Mouse (Mus musculus) layer of hippocampus, postnatal 25 days (tissue): ENCODE data around the gene Pakap. TPM values are rescaled to one million over a fixed set of nuclear protein-coding genes. Genes with fewer than 3 reads are reported as not detected.

Experiments used
- DNase-seq, 2 experiments: peaks; one replicate each; pipeline ENCODE4 v3.0.0; 2022; ENCODE audit warnings: mixed read lengths in 2 of 2, low spot score in 1 of 2; ENCODE audit errors: extremely low spot score in 1 of 2
- total RNA-seq, 2 experiments: library from RNA; stranded (reverse); gene quantifications; 2 replicates each; pipeline ENCODE4 v1.2.3; 2021

The Pakap gene
- total RNA-seq, 2 experiments from 2014 or later = 23.4 to 28.3 TPM

DNA sequence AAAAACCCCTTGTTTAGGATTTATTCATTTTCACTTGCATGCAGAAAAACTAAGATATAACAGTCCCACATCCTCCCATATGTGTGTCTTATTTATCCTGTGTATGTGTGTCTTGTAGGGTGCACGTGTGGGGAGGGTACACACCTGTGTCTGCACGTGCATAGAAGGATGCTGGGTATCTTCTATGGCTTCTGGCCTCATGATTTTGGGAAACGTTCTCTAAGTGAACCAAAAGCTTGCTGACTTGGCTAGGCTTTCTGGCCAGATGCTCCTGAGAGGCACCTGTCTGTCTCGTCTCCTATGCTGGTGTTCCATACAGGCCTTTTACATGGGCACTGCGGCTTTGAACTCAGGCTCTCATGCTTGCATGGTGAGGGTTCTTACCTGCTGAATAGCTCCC lies 254.7 kb downstream of the Pakap start:
- no peak for DNase-seq

DNA sequence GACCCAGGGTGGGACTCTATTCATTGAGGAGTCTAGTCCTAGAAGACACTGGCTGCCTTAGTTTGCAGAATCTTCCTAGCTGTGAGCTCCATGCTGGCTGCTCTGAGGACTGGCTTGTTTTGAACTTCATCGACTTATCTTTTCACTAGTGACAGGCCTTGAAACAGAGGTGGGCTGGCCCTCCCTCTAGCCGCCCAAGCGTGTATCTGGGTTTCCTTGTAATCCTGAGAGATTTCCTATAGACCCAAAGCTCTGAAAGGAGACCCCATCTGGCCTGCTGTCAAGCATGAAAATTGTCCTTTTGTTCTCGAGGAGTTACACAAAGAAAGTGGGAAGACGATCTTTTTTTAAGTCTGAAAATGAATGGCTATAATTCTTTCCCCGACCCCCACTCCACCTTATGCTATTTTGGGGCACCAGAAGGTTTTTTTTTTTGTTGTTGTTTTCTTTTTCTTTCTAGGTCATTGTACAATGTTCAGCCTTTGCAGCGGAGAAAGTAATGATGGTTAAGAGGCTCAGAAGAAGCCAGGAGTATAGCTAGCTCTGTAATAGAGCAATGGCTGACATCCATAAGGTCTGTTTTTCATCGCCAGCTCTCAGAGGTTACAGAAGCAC lies 256.8 kb downstream of the Pakap start:
- DNase-seq = no peak

DNA sequence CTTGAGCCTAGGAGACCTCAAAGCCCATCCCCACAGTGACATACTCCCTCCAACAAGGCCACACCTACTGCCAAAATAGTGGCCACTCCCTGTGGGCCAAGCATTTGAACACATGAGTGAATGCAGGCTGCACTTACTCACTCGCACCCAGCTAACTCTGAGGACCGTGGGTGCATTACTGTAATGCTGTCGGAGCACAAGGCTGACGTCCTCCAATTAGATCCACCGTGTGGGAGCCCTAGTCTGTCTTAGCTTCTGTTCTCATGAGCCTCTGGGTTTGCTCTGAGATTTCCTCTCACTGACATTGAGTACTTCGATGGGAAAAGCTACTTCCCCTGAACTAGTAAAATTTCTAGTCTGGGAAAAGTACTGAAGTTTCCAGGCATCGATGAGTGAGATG lies 258.3 kb downstream of the Pakap start:
- DNase-seq = no peak

DNA sequence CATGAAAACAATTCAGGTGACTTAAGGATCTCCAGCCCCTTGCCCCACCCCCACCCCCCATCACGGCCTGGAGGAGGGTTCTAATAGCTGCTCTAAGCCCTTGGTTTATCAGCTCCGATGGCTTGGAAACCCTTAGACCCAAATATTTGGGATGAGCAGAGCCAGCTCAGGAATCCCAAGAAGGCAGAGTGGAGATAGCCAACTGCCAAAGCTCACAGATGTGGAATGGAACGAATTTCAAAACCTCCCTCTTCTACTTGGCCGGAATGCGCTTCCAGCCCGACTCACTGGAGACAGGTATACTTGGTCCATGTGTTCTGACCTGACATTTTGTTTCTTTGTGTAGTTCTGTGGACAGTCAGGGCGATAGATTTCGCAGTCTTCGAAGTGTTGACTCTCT lies 261.2 kb downstream of the Pakap start:
- no peak for DNase-seq

GRCm38 (mm10) chr4:57829740-57830139 lies 261.8 kb downstream of the Pakap start:
- no peak for DNase-seq

- DNase-seq = no peak
Observed at GRCm38 (mm10) chr4:57832318-57832717, 264.3 kb downstream of the Pakap start.

DNA sequence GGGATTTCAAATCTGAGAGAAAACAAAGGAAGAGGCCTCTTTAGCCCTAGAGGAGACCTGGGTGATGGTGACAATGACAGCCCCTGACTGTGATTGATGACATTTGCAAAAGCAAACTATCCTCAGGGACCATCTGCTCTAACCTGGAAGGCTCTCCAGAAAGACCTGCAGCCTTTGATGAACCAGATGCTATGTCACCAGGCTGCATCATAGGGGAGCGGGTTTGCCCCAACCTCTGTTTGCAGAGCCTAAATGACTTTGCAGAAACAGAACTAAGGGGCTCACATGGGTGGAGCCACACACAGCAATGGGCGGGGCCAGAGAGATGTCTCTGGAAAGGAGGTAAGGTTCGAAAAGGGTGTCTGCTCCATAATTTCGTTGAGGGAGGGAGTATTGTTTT lies 265.1 kb downstream of the Pakap start:
- DNase-seq = no peak

GRCm38 (mm10) chr4:57834141-57834540 lies 266.2 kb downstream of the Pakap start:
- no peak for DNase-seq

DNA sequence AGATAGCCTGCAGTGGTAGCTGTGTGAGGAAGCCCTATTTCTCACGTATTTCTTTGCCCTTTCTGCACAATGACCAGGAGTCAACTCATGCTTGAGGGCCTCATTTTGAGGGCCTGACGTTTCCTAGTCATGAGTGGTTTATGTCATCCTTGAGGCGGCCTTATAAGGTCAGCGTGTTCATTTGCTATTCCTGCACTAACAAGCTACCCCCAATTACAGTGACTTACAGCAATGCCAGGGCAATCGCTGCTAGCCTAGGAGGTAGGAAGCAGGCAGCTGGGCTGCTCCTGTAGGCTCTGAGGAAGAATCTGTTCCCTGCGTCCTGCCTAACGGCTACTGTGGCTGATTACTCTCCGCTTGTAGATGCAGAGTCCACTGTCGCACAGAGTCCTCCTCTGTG lies 269.1 kb downstream of the Pakap start:
- no peak for DNase-seq

DNA sequence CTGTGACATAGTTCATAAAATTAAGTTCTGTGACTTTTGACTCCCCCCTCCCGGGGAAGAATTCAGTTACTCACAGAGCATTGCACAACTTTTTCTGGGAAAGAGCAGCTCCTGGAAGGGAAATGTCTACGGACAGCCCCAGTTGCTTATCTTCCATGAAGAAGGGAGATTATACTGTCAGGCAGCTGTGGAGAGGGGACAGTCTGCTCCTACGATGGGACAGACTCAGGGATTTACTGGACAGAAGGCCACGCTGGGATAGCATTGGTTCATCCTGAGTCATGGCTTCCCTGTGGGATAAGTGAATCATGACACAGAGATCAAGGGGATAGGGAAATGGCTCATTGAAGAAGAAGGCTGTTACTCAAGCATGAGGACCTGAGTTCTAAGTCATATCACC lies 271.4 kb downstream of the Pakap start:
- DNase-seq = no peak

GRCm38 (mm10) chr4:57841911-57842310 lies 273.9 kb downstream of the Pakap start:
- no peak for DNase-seq

GRCm38 (mm10) chr4:57842472-57843305 lies 274.7 kb downstream of the Pakap start:
- no peak for DNase-seq

DNA sequence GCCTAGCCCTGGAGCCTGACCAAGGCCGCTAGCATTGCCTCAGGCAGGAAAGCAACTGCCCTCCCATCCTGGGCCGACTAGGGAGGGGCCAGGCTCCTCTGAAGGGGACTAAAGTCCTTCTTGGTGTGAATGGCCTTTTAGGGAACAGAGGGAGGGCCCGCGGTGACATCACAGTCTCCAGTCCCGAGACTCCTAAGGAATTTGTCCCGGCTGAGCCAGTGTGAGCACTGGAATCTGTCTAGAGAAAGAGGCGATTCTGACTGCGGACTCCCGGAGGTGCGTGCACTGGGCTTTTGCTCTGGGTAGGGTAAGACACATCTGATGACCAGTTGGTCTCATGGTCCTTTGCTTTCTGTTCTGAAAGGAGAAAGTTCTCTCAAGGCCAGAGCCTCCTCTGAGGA lies 277.1 kb downstream of the Pakap start:
- DNase-seq = no peak

- DNase-seq = no peak
Observed at GRCm38 (mm10) chr4:57845541-57846210, 277.7 kb downstream of the Pakap start.

- no peak for DNase-seq
Observed at GRCm38 (mm10) chr4:57846381-57846990, 278.5 kb downstream of the Pakap start.

DNA sequence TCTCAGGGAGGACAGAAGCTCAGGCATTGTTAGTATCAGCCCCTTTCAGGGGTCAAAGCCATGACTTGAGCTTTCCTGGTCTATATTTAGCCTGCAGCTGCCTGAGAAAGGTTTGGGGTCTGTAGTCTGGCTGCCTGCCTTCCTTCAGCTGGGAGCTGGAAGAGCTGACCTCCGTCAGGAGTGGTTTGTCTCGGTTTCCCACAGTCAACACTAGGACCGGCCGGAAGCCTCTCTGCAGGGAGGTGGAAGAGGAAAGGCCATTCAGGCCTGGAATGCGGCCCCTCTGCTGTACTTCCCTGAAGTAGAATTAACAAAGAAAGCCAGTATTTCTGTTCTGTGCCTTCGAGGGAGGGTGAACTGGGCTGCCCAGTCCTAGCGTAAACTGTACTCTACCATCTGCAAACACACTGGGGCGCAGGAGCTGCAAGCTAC lies 279.0 kb downstream of the Pakap start:
- no peak for DNase-seq

GRCm38 (mm10) chr4:57847676-57848075 lies 279.7 kb downstream of the Pakap start:
- no peak for DNase-seq

GRCm38 (mm10) chr4:57849465-57849864 lies 281.5 kb downstream of the Pakap start:
- DNase-seq = no peak

DNA sequence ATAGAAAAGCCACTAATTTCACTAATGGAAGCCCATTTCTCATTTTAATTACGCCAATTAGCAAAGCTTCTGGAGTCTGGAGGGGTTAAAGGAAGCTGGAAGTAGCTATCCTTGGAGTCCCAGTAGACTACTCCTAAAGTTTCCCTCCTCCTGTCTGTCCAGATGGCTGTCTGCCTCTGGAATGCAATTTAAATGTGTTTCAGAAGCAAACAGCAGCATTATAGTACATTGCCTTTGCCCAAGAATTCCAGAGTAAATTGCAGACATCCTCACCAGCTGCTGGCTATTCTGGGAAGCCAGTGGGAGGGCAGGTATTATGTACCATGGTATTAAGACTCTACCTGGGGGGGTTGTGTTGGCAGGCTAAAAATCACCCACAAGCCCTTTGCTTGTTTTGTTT lies 283.8 kb downstream of the Pakap start:
- no peak for DNase-seq

GRCm38 (mm10) chr4:57852461-57853040 lies 284.6 kb downstream of the Pakap start:
- no peak for DNase-seq

DNA sequence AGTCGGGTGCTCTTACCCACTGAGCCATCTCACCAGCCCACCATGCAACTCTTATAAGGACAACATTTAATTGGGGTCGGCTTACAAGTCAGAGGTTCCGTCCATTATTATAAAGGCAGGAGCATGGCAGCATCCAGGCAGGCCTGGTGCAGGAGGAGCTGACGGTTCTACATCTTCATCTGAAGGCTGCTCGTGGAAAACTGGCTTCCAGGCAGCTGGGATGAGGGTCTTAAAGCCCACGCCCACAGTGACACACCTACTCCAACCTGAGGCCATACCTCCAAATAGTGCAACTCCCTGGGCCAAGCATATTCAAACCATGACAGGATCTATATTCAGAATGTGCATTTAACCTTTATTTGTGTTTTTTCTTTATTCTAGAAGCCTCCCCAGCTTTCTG lies 286.2 kb downstream of the Pakap start:
- no peak for DNase-seq
